Mouse (Mus musculus) spleen, adult 2 months (tissue): ENCODE data around the gene Mkks. TPM values are rescaled to one million over a fixed set of nuclear protein-coding genes. Genes with fewer than 3 reads are reported as not detected.

Experiments
- DNase-seq, 2 experiments: peaks; one replicate each; pipeline versions ENCODE4 v3.0.0 to v3.0.0-alpha.2; 2012 to 2021; ENCODE audit warnings: low spot score in 2 of 2, low read depth in 1 of 2
- H3K27ac ChIP-seq: fragments of 200-500 bp; 2 replicates; pipeline ENCODE4 v1.5.1; 2012; ENCODE audit warnings: low read length, inconsistent platforms; ENCODE audit not compliant: insufficient read depth
- H3K27me3 ChIP-seq: fragments of 200-500 bp; 2 replicates; pipeline ENCODE4 v1.6.1; 2012; ENCODE audit warnings: mild to moderate bottlenecking, moderate library complexity, low read length, inconsistent platforms; ENCODE audit not compliant: control insufficient read depth, insufficient read depth
- H3K36me3 ChIP-seq: fragments of 200-500 bp; 2 replicates; pipeline ENCODE4 v1.6.1; 2012; ENCODE audit warnings: mild to moderate bottlenecking, low read length, inconsistent platforms; ENCODE audit not compliant: control insufficient read depth, insufficient read depth
- H3K4me1 ChIP-seq: fragments of 200-500 bp; 2 replicates; pipeline ENCODE4 v1.6.1; 2011; ENCODE audit warnings: inconsistent platforms; ENCODE audit not compliant: control insufficient read depth, insufficient read depth, insufficient read length
- H3K4me3 ChIP-seq: fragments of 200-500 bp; 2 replicates; pipeline ENCODE4 v1.5.1; 2011; ENCODE audit warnings: mild to moderate bottlenecking, inconsistent platforms; ENCODE audit not compliant: insufficient read depth, insufficient read length; ENCODE audit errors: extremely low read depth
- CTCF ChIP-seq: fragments of 200-500 bp; IDR thresholded peaks from 2 replicates; pipeline ENCODE4 v1.5.1; 2011; ENCODE audit warnings: mild to moderate bottlenecking, inconsistent platforms; ENCODE audit not compliant: insufficient read depth, insufficient read length, insufficient replicate concordance; ENCODE audit errors: extremely low read depth
- POLR2A ChIP-seq: fragments of 200-500 bp; IDR thresholded peaks from 2 replicates; pipeline ENCODE4 v1.6.1; 2011; ENCODE audit warnings: low read depth, low read length, inconsistent platforms
- WGBS: fragments of 180-500 bp; shearing (Covaris S2); methylation state at CpG from one replicate; pipeline ENCODE4 v1.1.7; 2018; 5-methylcytosine and 5-hydroxymethylcytosine counted together
- polyA plus RNA-seq: library from polyadenylated mRNA; depleted of rRNA; stranded (reverse); fragments of >200 nt; gene quantifications from 2 replicates; pipeline ENCODE4 v1.2.3, GENCODE M21; 2012; rRNA removed

Gene Mkks
- polyA plus RNA-seq, 1 experiment = 1.5 TPM

DNA sequence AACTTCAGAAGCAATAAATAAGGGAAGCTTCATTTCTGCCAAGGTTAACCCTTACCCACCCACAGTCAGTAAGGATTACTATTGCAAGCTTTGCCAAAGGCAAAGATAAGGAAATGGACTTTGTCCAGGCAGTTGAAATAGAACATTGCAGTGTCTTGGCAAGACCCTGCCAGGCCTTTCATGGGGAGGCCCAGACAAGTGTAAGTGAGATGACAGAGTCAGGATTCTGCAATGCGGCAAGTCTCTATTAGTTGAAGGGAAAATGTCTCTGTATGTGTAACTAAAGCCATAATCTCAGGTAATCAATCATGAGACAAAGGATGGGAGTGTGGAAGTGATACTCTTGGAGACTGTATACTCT lies 56.5 kb downstream of the Mkks start:
- no peak overlapping the region for H3K4me3 ChIP-seq
- H3K27ac ChIP-seq = no peak overlapping the region
- H3K4me1 ChIP-seq = no peaks in the 10 kb centered on the region
- no peak for DNase-seq
- H3K27me3 ChIP-seq = no peaks in the 10 kb centered on the region
- H3K36me3 ChIP-seq = no peaks in the 10 kb centered on the region
- no peak for TF ChIP-seq POLR2A
- no peak for TF ChIP-seq CTCF
- WGBS = 98% methylated on average over 1 of the region's 1 CpGs

GRCm38 (mm10) chr2:136833976-136834714 lies 57.0 kb downstream of the Mkks start:
- WGBS = 75% methylated on average over 3 of the region's 3 CpGs
- Histone ChIP-seq H3K27ac (no peak overlapping the region), H3K4me3 (no peak overlapping the region), H3K4me1 (no peaks in the 10 kb centered on the region), H3K27me3 (no peaks in the 10 kb centered on the region), H3K36me3 (no peaks in the 10 kb centered on the region)
- TF ChIP-seq POLR2A (no peak), CTCF (no peak)
- DNase-seq = no peak

DNA sequence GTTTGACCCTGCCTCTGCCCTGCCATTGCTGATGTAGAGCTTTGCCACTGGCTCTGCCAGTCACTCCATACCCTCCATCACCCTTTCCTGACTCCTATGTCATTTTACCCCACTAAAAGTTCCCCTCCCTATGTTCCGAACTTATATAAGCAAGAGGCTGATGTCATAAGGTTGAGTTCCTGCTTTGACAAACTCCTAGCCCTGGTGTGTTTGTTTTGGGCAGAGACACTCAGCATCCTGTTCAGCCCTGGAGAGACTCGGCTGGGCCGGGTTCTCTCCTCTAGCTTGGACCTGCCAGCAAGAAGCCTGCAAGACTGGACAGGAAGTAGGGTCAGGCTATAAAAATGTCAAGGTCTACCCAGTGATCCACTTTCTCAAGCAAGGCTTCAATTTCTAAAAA lies 58.3 kb downstream of the Mkks start:
- TF ChIP-seq POLR2A = no peak
- WGBS = 74% methylated on average over 3 of the region's 3 CpGs
- H3K4me1 ChIP-seq = no peaks in the 10 kb centered on the region
- no peaks in the 10 kb centered on the region for H3K36me3 ChIP-seq
- no peak overlapping the region for H3K4me3 ChIP-seq
- no peak for DNase-seq
- no peaks in the 10 kb centered on the region for H3K27me3 ChIP-seq
- H3K27ac ChIP-seq = no peak overlapping the region

- no peak for DNase-seq
- no peaks in the 10 kb centered on the region for H3K36me3 ChIP-seq
- no peaks in the 10 kb centered on the region for H3K4me1 ChIP-seq
- TF ChIP-seq POLR2A (no peak), CTCF (no peak)
- no peak overlapping the region for H3K4me3 ChIP-seq
- H3K27ac ChIP-seq = no peak overlapping the region
- H3K27me3 ChIP-seq = no peaks in the 10 kb centered on the region
- WGBS = 54% methylated on average over 4 of the region's 4 CpGs
Observed at GRCm38 (mm10) chr2:136827612-136828011, 63.6 kb downstream of the Mkks start.

Other genes with a start within 250 kb of the Mkks start
- gene Snap25, start 177.9 kb downstream of the Mkks start, polyA plus RNA-seq = not detected in 2 replicates
- not detected in 2 replicates for gene AL731706.2, start 5.7 kb downstream of the Mkks start, polyA plus RNA-seq
- 0.38 and 0.68 TPM in 2 replicates for gene Slx4ip, start 171 bp downstream of the Mkks start, polyA plus RNA-seq
- 2.0 and 2.3 TPM in 2 replicates for gene AL731706.1, start within 50 bp of the Mkks start, polyA plus RNA-seq
- gene Jag1, start 225.3 kb upstream of the Mkks start, polyA plus RNA-seq = 4.3 and 4.6 TPM in 2 replicates